Mouse (Mus musculus): ENCODE results near the gene Fam57b. TPM values are rescaled to one million over a fixed set of nuclear protein-coding genes. Genes with fewer than 3 reads are reported as not detected.
A peak's percentile ranks its signal among the peaks of the same experiment; 100 is the strongest.

Gene Fam57b
- polyA plus RNA-seq, 1 experiment: 13.3 TPM

GRCm38 (mm10) chr7:126821835-126822511 is 24.5 kb downstream of the Fam57b start:
- Histone ChIP-seq H3K4me1 (ENCODE audit: control insufficient read depth, insufficient read depth, low read length) (0 out of 2 replicates have a peak, but pooled peaks cover 6% of the 10 kb centered on the region), H3K4me3 (replicated peaks; ENCODE audit: extremely low read depth, low read depth, low read length) (no peak overlapping the region)
- TF ChIP-seq POLR2A (IDR thresholded peaks at IDR 0.05; ENCODE audit: borderline replicate concordance, extremely low read depth, low read depth, low read length) (no peak), CTCF (IDR thresholded peaks at IDR 0.05; ENCODE audit: insufficient read depth, low read length) (peak; percentile 94)
- DNase-seq: peak; percentile 78
- WGBS: 20% methylated on average over 7 of the region's 7 CpGs

- TF ChIP-seq POLR2A (IDR thresholded peaks at IDR 0.05; ENCODE audit: borderline replicate concordance, extremely low read depth, low read depth, low read length) (0 out of 2 replicates have a peak, but pooled peaks have one; percentile 8), CTCF (IDR thresholded peaks at IDR 0.05; ENCODE audit: insufficient read depth, low read length) (no peak)
- 0 out of 2 replicates have a peak, but pooled peaks cover 6% of the 10 kb centered on the region for H3K4me1 ChIP-seq (ENCODE audit: control insufficient read depth, insufficient read depth, low read length)
- peak overlapping the region; percentile 0 for H3K4me3 ChIP-seq (replicated peaks; ENCODE audit: extremely low read depth, low read depth, low read length)
- WGBS: 22% methylated on average over 9 of the region's 9 CpGs
- DNase-seq: peak; percentile 31
These were observed 25.3 kb downstream of the Fam57b start for GRCm38 (mm10) chr7:126822741-126823140.

- Histone ChIP-seq H3K4me1 (ENCODE audit: control insufficient read depth, insufficient read depth, low read length) (0 out of 2 replicates have a peak, but pooled peaks cover 6% of the 10 kb centered on the region), H3K4me3 (replicated peaks; ENCODE audit: extremely low read depth, low read depth, low read length) (peak overlapping the region; percentile 58)
- WGBS: 1% methylated on average over 10 of the region's 19 CpGs
- DNase-seq: no peak
- no peak for TF ChIP-seq CTCF (IDR thresholded peaks at IDR 0.05; ENCODE audit: insufficient read depth, low read length)
- no peak for TF ChIP-seq POLR2A (IDR thresholded peaks at IDR 0.05; ENCODE audit: borderline replicate concordance, extremely low read depth, low read depth, low read length)
These were observed 25.8 kb downstream of the Fam57b start for GRCm38 (mm10) chr7:126823202-126823711.

- H3K4me1 ChIP-seq (ENCODE audit: control insufficient read depth, insufficient read depth, low read length): 0 out of 2 replicates have a peak, but pooled peaks cover 6% of the 10 kb centered on the region
- TF ChIP-seq POLR2A (IDR thresholded peaks at IDR 0.05; ENCODE audit: borderline replicate concordance, extremely low read depth, low read depth, low read length): no peak
- no peak for TF ChIP-seq CTCF (IDR thresholded peaks at IDR 0.05; ENCODE audit: insufficient read depth, low read length)
- no peak overlapping the region for H3K4me3 ChIP-seq (replicated peaks; ENCODE audit: extremely low read depth, low read depth, low read length)
- 26% methylated on average over 10 of the region's 10 CpGs for WGBS
- DNase-seq: no peak
These were observed 26.5 kb downstream of the Fam57b start for GRCm38 (mm10) chr7:126823940-126824339.

- 0 out of 2 replicates have a peak, but pooled peaks cover 6% of the 10 kb centered on the region for H3K4me1 ChIP-seq (ENCODE audit: control insufficient read depth, insufficient read depth, low read length)
- TF ChIP-seq POLR2A (IDR thresholded peaks at IDR 0.05; ENCODE audit: borderline replicate concordance, extremely low read depth, low read depth, low read length) (no peak), CTCF (IDR thresholded peaks at IDR 0.05; ENCODE audit: insufficient read depth, low read length) (no peak)
- DNase-seq: no peak
- 20% methylated on average over 8 of the region's 8 CpGs for WGBS
- no peak overlapping the region for H3K4me3 ChIP-seq (replicated peaks; ENCODE audit: extremely low read depth, low read depth, low read length)
These were observed 27.9 kb downstream of the Fam57b start for GRCm38 (mm10) chr7:126825403-126825802.

GRCm38 (mm10) chr7:126825952-126826351 is 28.5 kb downstream of the Fam57b start:
- TF ChIP-seq CTCF (IDR thresholded peaks at IDR 0.05; ENCODE audit: insufficient read depth, low read length) (no peak), POLR2A (IDR thresholded peaks at IDR 0.05; ENCODE audit: borderline replicate concordance, extremely low read depth, low read depth, low read length) (no peak)
- 64% methylated on average over 5 of the region's 5 CpGs for WGBS
- DNase-seq: no peak
- no peak overlapping the region for H3K4me3 ChIP-seq (replicated peaks; ENCODE audit: extremely low read depth, low read depth, low read length)
- H3K4me1 ChIP-seq (ENCODE audit: control insufficient read depth, insufficient read depth, low read length): 0 out of 2 replicates have a peak, but pooled peaks cover 6% of the 10 kb centered on the region

- Histone ChIP-seq H3K4me3 (replicated peaks; ENCODE audit: extremely low read depth, low read depth, low read length) (peak within 1 kb of the TSS; percentile 25), H3K4me1 (ENCODE audit: control insufficient read depth, insufficient read depth, low read length) (no peaks in the 10 kb centered on the region)
- DNase-seq: no peak
- no peak for TF ChIP-seq CTCF (IDR thresholded peaks at IDR 0.05; ENCODE audit: insufficient read depth, low read length)
- no peak for TF ChIP-seq POLR2A (IDR thresholded peaks at IDR 0.05; ENCODE audit: borderline replicate concordance, extremely low read depth, low read depth, low read length)
- WGBS: 48% methylated on average over 5 of the region's 5 CpGs
These were observed 34.1 kb downstream of the Fam57b start, which contains the start of gene 4930451I11Rik for GRCm38 (mm10) chr7:126831539-126831938. Gene 4930451I11Rik, minus strand, starts transcription at chr7:126831639.

- DNase-seq: peak; percentile 77
- Histone ChIP-seq H3K4me3 (replicated peaks; ENCODE audit: extremely low read depth, low read depth, low read length) (peak overlapping the region; percentile 25), H3K4me1 (ENCODE audit: control insufficient read depth, insufficient read depth, low read length) (no peaks in the 10 kb centered on the region)
- TF ChIP-seq POLR2A (IDR thresholded peaks at IDR 0.05; ENCODE audit: borderline replicate concordance, extremely low read depth, low read depth, low read length) (no peak), CTCF (IDR thresholded peaks at IDR 0.05; ENCODE audit: insufficient read depth, low read length) (peak; percentile 95)
- WGBS: under 1% methylated on average over 21 of the region's 21 CpGs
These were observed 34.6 kb downstream of the Fam57b start for GRCm38 (mm10) chr7:126832036-126832598.

- 100% methylated on average over 1 of the region's 1 CpGs for WGBS
- no peak for TF ChIP-seq POLR2A (IDR thresholded peaks at IDR 0.05; ENCODE audit: borderline replicate concordance, extremely low read depth, low read depth, low read length)
- no peak for TF ChIP-seq CTCF (IDR thresholded peaks at IDR 0.05; ENCODE audit: insufficient read depth, low read length)
- Histone ChIP-seq H3K4me1 (ENCODE audit: control insufficient read depth, insufficient read depth, low read length) (no peaks in the 10 kb centered on the region), H3K4me3 (replicated peaks; ENCODE audit: extremely low read depth, low read depth, low read length) (no peak overlapping the region)
- no peak for DNase-seq
These were observed 35.8 kb downstream of the Fam57b start for GRCm38 (mm10) chr7:126833294-126833693.
